Mouse (Mus musculus) spleen, postnatal 14 days (tissue): Measurements from ENCODE around the gene Hoxa3.

Experiments used
- DNase-seq, 2 experiments: peaks; one replicate each; pipeline ENCODE4 v3.0.0; 2021 to 2022; ENCODE audit warnings: low spot score in 2 of 2

Gene Hoxa3

DNA sequence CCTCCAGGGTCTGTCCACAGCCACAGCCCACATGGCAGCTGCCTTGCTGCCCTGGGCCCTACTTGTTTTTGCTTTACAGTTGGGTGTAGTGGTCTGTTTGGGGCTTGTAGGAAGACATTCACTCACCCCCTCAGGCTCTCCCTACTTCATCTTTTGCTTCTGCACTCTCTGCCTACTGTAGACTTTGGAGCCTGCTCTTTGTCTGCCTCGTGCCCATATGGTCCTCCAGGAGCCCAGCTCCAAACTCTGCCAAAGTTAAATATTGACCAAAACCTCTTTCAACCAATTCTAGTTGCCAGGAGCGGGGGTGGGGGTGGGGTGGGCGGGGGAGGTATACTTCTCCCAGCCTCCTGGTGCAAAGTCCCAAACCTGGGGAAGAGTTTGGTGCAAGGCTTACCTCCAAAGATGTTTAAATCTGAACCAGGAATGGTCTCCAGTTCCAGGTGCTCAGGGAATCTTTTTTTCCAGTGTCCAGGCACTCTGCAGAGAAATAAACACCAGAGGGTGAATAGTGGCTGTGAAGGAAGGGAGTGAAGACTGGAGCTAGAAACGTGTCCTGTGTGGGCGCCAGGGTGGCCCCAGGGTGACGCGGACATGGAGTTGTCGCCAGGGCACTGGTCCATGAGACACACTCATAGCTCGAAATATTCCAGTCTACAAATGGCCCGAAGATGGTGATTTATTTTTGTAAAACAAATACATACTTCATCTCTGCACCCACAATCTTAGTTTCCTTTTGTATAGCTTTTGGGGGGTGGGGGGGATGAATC, 29.6 kb downstream of the Hoxa3 start:
- no peak for DNase-seq

DNA sequence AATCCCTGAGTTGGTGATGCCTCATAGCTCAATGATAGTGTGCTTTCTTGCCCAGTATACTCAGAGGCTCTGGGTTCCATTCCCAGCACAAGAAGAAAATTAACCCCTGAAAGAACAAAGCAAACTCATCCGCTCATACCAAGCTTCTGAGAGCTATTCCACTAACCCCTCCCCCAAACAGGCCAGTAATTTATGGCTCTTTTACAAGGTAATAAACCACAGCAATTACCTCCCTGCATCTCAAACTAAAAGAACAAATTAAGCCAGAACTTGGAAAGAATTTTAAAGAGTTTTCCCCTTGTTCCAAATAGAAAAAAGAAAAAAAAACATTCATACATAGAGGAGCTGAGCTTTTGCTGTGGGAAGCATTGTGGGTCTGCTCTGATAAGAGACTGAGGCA, 30.3 kb downstream of the Hoxa3 start:
- no peak for DNase-seq

DNA sequence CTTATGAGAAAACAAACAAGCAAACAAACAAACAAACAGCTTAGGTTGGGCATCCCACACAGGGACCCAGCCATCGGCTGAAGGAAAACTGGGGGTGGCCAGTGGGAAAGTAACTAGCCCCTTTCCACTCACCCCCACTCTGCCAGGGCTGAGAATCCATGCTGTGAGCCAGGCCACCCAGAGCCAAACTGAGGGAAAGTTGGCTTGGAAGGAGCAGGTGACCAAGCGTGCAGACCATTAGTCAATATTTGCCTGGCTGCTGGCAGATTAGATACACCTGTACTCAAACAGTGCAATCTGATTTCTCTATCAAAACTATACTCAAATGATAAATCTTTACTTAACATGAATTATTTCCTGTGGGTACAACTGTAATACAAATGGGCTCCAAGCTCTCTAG, 31.1 kb downstream of the Hoxa3 start:
- DNase-seq, result no peak

DNA sequence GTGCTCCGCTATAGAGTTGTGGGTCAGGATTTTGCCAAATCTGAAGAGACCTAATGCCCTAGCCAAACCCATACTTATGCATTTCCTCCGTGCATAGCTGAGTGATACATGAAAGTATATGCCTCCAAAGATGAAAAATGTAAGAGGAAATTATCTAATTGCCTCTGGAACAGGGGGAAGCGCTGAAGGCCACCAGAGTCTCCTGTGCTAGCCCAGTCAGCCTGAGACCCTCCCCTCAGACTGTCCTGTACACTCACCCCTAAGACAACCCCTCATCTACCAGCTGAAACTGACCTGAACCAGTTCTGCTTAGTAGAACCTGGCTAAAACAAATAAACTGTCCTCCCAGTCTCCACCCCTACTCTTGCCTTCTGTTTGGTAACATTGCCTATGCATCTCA, 32.4 kb downstream of the Hoxa3 start:
- DNase-seq, result no peak

DNA sequence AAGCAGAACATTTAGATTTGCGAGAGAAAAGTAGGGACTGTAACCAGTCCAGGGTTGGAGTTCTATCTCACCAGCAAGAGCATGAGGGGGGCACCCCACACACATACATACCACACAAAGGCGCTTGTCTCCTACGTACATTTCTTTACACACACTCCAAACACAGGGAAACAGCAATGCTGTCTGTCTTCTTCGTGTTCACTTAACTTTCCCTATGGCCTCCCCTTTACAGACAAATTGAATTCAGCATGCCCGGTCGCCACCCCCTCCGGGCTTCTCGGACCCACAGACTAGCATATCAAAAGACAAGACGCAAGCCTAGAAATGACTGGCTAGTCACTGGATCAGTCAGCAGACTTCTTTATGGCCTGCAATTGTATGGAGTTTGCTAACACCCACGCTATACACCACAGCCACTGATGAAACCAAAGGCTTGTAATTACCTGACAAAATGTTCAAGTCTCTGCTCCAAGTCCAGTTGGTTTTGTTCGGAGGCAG, 32.9 kb downstream of the Hoxa3 start:
- DNase-seq, result no peak

DNA sequence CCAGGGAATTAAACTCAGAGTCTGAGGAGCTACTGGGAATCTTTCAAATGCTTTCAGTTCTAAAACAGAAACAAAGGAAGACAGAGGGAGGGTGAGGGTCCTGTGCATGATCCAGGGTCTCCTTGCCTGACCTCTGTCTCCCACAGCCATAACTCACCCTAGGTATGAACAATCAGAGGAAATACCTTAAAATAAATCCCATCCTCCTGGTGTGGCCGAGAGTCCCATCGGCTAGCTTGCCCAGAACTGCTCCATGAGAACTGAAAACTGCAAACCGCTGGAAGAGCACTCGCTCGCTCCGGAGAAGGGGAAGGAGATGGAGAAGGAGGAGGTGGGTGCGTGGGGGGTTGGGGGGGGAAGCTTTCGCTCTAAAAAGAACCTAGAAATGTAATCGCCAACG, 33.4 kb downstream of the Hoxa3 start:
- no peak for DNase-seq

DNA sequence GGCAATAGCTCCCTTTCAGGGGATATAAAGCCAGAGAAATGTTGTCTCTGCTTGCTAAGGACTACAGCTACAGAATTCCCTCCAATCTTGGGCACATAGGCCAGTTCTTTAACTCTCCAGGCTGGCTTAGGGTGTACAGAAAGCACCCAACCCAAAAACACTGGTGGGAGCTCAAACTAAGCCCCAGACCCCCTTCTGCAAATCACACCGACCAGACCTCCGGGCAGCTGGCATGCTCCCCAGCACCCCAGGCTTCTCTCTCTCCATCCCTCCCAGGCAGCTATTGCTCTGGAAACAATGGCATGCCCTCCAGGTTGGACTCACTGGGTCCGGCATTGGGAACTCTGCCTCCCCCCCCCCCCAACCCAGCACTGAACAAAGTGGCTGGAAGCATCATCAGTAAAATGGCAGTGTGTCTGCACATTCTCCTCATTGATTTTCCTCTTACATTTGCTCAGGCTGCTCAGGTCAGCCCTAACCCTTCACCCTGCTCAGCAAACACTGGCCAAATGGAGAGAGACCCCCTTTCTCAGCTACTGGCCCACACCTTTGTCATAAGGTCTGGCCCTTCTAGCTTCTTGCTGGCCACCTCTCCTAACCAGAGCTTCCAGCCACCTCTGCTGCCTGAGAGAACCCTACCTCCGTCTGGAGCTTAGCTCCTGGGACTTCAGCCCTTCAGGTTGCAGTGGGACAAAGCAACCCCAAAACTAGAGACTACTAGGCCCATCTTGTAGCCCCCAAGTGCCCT, 34.0 kb downstream of the Hoxa3 start:
- DNase-seq, result no peak

DNA sequence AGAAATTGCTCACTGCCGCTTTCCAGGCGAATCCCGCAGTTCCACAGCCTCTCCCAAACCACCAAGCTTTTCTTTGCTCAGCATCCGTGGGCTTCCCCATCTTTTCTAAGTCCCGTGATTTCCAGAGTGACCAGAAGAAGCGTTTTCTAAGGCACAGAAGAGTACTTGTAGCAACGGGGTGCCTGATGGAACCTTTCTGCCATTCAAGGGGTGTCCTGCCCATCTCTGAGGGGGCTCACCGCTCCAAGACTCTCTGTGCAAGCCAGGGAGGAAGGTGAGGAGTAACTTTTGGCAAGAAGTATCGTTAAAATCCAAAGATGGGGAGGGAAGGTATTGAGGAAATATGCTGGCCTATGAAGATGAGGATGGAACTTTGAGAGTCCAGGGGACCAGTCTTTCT, 35.3 kb downstream of the Hoxa3 start:
- DNase-seq, result no peak

DNA sequence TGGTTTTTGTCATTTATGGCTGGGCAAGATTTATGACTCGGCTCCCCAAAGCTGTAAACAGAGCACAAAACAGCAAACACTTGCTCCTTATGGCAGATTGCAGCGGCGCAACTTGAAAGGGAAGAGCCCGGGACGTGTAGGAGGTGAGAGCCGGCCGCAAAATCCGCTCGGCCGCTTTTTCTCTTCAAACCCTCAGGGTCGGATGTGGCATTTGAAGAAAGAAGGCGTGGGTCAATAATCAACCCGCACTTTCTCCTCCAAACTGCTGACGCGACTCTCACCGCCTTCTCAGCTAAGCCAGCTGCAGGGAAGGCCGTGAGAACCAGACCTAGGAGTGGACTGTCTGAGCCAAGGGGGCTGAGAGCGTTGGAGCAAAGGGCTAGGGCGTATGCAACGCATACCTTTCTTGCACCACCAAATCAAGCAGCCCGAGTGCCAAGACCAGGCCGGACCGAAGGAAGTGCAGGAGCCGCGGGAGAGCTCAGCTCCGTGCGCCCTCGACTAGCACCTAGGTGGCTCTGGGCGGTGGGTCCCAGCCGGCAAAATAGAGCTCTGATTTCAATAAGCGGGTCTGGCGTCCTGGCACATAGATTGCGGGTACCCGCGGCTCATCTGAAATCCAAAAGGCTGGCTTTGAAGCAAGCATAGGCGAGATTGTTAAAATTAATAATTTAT, 35.9 kb downstream of the Hoxa3 start, which contains the start of gene 5730596B20Rik:
TSS of gene 5730596B20Rik (plus strand) at position 438 of the 675 bp plus-strand sequence.
- DNase-seq, result no peak

DNA sequence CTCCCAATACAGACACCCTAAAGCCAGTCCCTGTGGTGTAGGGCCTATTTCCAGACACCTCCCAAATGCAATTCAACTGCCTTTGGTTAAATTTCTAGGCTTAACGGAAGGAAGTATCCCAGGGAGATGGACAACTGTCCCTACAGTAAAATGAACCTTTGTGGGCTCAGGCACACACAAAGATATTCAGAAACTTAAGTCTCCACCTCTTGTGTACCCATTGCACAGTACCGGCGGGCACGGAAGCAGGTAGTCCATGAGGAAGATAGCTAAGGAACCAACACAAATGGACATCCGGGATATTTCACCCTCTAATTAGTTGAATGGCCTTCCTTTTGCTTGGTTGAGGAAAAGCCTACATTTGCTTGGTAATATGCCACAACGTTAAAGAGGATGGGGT, 36.7 kb downstream of the Hoxa3 start:
- no peak for DNase-seq

DNA sequence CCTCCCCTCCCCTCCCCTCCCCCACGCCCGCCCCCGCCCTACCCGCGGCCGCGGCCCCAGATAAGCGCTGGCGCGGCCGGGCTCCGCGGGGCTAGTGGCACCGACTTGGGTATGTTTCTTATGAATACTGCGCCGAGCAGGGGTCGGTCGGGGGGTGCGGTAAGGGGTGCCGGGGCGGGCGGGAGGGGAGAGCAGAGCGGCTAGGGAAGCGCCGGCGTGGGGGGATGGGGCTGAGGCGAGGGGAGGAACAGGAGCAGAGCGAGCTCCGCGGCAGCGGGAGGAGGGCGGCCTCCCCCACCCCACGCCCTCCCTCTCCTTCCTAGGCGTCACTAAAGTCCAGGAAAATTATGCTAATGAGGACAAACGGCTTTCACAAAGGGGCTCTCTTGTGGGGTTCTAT, 37.3 kb downstream of the Hoxa3 start:
- no peak for DNase-seq

DNA sequence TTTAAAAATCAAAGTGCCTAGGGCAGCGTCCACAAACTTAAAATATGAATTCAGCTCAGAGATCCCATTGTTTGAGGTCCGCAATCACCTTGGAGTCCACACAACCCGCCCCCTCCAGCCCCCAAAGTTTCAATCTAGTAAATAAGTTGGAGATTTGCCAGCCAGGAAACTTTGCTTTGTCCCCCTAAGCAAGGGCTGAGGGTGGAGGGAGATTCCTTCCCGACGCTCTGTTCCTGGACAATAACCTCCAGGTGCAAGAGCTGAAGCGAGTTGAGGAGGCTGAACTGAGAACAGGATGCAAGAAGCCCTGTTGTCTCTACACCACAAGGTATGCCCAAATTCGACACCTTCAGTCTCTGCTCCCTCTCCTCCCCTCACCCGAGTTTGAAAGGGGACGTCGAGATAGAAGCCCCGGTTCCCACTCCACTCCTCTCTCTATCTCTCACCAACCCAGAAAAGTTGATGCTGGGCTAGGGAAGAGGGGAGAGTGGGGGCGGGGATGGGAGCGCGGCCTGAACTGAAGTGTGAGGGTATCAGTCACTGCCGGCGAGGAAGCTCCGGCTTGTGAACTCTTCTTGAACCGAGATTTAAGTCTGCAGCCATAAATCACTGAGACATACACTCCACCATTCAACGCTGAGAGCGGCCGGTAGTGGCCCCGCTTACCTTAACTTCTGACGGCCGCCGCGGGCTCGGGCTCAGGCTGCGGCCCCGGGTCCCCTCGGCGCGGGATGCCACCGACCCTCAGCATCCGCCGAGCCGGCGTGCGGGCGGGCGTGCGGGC, 38.0 kb downstream of the Hoxa3 start:
- DNase-seq, result no peak

DNA sequence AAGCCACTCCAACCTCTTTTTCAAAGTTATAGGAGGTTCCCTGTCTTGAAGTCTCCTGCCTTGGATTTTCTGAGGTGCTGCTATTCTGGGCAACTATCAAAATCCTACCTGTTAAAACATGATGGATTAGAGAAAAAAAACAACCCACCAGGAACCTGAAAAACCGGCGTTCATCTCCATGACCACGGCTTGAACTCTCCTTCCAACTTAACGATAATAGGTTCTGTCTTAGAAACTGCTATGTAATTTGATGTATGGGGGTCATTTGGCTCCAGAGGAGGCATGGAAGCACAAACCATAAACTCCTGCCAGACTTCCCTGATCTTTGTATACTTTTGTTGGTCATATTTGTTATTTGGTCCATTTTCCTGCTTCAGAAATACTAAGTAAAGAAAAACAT, 39.5 kb downstream of the Hoxa3 start:
- DNase-seq, result no peak

DNA sequence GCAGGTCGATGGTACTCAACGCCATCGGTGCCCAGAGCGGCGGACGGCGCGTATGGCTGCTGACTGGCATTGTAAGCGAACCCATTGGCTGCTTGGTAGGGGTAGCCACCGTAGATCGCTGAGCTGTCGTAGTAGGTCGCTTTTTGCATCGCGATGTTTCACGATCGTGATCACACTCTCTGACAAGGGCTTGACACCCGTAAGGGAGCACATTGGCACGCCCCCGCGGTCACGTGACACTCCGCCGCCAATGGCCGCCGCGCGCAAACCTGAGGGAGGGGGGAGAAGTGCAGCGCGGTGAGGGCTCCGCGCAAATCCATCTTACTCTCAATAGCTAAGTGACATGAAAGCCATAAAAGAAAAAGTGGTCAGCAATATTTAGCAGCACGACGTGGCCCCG, 40.6 kb downstream of the Hoxa3 start:
- no peak for DNase-seq

DNA sequence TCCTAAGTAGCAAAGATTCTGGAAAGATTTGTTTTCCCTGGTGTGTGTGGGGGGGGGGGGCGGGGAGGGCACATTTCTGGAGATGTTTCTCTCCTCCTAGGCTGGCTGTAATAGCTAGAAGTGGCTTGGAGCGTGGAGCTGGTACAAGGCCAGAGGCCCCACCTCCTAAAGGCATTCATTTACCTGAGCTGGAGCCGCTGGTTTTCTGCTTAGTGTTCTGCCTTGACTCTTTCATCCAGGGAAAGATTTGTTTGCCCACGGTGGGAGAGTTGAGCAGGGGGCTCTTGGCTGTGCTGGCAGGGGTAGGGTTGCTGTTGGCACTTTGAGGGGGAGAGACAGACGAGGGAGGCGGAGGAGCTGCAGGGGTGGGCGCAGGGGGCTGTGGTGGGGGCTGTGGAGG, 41.2 kb downstream of the Hoxa3 start:
- DNase-seq, result no peak

DNA sequence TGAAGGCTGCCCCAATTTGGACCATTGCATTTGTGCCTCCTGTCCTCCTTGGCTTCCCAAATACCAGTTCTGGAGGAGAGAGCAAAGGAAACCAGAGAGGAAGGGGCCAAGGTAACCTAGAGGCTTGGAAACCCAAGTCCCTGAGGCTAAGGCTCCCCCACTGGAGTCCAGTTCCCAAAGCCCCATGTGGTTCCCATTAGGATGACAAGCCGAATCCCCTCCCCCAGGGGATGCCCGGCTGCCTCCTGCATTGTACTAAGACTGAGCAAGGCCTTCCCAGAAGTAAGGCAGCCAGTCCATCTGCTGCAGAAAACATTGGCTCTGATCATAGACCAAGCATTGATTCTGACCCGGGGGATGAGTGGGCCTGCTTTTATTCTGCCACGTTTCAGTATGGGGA, 41.8 kb downstream of the Hoxa3 start:
- no peak for DNase-seq

DNA sequence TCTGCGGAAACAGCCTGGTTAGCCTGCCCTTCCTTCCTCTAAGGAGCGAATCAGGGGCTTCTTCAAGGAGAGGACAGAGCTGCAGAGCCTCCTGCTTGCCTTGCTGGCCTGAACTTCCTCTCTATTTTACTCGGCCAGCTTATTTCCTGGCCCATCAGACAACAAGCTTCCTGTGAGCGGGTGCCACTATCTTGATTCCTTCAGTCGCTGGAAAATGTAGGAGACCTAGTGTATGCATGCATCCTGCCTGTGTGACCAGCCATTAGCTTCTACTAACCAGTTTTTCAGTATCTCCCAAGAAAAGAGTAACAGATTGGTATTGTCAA, 42.3 kb downstream of the Hoxa3 start:
- DNase-seq, result no peak

DNA sequence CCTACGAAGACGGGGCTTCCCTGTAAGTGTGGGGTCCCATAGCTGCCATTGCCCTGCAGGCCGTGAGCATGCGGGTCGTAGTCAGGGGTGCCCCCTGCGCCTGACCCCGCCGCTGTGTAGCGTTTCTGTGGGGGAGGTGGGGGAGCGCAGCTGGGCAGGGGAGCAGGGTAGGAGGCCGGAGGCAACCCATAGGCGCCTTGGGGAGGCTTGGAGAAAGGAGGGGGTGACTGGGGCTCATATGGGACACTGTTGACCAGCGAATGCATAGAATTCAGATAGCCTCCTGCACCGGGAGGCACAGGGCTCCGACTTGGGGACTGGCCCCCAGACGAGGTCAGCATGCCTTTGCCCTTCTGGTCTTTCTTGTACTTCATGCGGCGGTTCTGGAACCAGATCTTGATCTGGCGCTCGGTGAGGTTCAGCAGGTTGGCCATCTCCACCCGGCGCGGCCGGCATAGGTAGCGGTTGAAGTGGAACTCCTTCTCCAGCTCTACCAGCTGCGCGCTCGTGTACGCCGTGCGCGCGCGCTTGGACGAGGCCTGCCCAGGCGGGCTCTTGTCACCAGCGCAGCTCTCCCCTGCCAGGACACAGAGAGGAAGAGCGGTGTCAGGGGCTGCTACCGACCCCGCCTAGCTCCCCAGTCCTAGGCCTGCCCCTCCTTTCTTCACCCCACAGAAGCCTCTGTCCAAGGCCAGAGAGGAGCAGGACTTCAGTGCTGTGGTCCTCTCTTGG, 42.8 kb downstream of the Hoxa3 start:
- DNase-seq, result no peak

DNA sequence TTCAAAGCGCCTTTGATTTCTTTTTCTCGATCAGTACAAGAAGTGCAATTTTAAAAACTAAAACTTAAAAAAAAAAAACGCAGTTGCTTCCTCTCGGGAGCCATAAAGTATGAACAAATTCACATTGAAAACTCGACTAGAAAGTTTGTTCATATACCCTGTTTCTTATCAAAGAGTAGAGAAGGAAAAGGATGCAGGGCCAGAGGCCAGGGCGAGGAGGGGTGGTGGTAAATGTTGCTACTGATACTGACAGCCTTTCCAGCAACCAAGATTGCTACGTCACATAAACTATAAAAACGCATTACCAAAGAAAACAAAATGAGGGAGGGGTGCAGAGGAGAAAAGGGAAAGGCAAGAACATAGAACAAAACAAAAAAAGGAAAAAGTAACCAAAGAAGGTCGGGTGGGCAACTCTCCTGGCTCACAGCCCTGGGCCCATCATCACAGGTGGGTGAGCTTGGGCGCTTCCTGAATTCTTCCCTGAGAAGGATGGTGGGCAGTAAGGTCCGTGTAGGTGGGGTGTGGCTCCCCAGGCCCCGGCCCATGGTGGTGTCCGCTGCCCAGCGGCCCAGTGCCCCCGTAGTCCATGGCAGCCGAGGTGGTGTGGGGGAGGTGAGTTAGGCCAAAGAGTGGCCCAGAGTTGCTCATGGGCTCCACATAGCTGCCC, 43.5 kb downstream of the Hoxa3 start:
- no peak for DNase-seq

DNA sequence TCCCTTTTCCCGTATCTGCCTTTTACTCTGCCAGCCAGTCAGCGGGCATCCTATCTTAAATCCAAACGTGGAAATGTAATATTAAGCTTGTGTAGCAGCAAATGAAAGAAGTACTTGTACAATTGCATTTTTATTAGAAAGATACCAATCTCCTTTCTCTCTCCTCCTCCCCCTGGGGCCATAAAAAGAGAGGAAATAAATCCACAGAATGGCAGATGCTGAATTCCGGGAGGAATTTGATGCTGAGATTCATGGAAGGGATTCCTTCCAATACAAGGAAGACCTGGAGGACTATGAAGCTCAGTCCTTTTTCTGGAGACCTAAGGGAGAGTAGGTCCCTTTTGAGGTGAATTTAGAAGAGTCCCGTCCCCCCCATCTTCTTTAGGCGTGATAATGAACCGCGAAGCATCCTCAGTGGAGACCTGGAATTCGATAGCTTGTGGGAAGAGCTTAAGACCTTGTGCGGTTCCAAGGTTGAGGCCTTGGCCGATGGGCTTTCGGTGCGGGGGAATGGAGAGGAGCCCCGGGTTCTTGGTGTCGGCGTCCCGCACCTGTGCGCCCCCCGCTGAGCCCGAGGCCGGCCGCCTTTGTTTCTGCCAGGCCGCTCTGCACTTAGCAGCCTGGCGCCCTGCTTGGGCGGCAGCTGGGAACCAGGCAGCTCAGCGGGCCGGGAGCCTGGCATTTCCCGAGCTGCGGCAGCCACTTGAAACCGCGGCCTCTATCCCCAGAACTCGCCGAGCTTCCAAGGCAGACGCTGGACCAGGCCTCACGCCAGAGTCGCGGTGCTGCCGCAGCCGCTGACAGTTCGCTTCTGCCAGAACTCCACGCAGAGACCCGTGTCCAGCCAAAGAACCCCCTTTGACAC, 44.7 kb downstream of the Hoxa3 start:
- DNase-seq, result no peak
